Mouse (Mus musculus): ENCODE measurements at regions not wholly inside any gene's neighbourhood (a gene's known extent, or its start where the extent isn't known, plus 50 kb on each side); places are given as distances from the start of the nearest gene placed in this dataset.

DNA sequence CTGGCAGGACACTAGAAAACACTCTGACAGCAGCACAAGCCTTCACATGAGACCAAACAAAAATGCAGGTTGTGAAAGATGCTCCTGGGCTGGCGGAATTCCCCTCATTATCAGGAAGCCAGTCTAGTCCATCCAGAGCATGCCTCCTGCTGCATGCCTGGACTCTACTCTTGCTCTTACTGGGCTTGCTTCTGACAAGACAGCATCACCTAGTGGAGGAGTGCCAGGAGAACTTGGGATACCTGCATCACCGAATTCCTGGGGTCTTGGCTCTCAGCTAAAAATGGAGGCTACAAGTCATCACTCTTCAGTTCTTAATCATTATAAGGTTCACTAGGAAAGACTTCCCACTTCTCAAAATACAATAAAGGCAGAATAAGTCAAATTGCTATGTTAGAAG is 78.8 kb upstream of the Rnf32 start:
- ATAC-seq (ENCODE audit: insufficient read depth, low read depth) = no peak
- H3K27me3 ChIP-seq (ENCODE audit: control insufficient read depth, insufficient read depth, low read length) = no peaks in the 10 kb centered on the region
- WGBS = 39% methylated on average over 2 of the region's 2 CpGs

DNA sequence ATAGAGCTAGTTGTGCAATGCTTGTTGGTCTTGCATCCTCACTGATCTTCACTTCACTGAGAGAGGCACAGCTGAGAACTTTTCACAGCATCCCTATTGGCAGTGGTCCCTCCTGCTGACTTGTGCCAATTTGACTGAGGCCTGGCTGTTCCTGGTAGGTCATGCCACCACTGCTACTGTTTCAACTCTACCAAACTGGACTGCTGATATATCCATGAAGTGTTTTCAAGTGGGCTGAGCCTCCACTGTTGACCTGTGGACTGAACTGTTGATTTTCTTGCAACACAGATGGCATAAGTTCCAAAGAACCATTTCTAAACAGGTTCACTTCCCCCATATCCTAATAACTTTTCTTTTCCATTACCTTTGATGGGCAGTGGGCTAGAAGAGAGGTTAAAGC is 83.3 kb upstream of the Rnf32 start:
- no peak overlapping the region for H3K27ac ChIP-seq (ENCODE audit: low read depth)
- no peaks in the 10 kb centered on the region for H3K36me3 ChIP-seq (replicated peaks; ENCODE audit: control insufficient read depth, insufficient read depth, low read length)
- no peak overlapping the region for H3K9ac ChIP-seq (replicated peaks; ENCODE audit: low read depth, low read length)
- no peaks in the 10 kb centered on the region for H3K27me3 ChIP-seq (ENCODE audit: control insufficient read depth, insufficient read depth, low read length)
- H3K4me1 ChIP-seq (ENCODE audit: control insufficient read depth, insufficient read depth) = no peaks in the 10 kb centered on the region
- no peak for DNase-seq (ENCODE audit: low spot score)
- H3K9me3 ChIP-seq (replicated peaks; ENCODE audit: control insufficient read depth, low read length) = no peaks in the 10 kb centered on the region; the same call in 1 of the 2 replicates
- no peak overlapping the region for H3K4me3 ChIP-seq (ENCODE audit: low read depth, low read length)
- no peak for TF ChIP-seq EP300 (IDR thresholded peaks at IDR 0.05; ENCODE audit: low read depth)
- no peak for TF ChIP-seq CTCF (IDR thresholded peaks at IDR 0.05; ENCODE audit: low read depth)
- no peak overlapping the region for H3K4me2 ChIP-seq (ENCODE audit: low read depth, low read length)
- ATAC-seq (ENCODE audit: insufficient read depth, low read depth) = no peak

More for the DNA sequence above, 78.8 kb upstream of the Rnf32 start:
- Histone ChIP-seq H3K4me3 (ENCODE audit: low read depth, low read length) (no peak overlapping the region), H3K4me2 (ENCODE audit: low read depth, low read length) (no peak overlapping the region), H3K4me1 (ENCODE audit: control insufficient read depth, insufficient read depth) (no peaks in the 10 kb centered on the region), H3K27ac (ENCODE audit: low read depth) (no peak overlapping the region), H3K9me3 (replicated peaks; ENCODE audit: control insufficient read depth, low read length) (no peaks in the 10 kb centered on the region), H3K9ac (replicated peaks; ENCODE audit: low read depth, low read length) (no peak overlapping the region), H3K36me3 (replicated peaks; ENCODE audit: control insufficient read depth, insufficient read depth, low read length) (no peaks in the 10 kb centered on the region)
- TF ChIP-seq EP300 (IDR thresholded peaks at IDR 0.05; ENCODE audit: low read depth) (no peak), CTCF (IDR thresholded peaks at IDR 0.05; ENCODE audit: low read depth) (no peak)
- DNase-seq (ENCODE audit: low spot score) = no peak

DNA sequence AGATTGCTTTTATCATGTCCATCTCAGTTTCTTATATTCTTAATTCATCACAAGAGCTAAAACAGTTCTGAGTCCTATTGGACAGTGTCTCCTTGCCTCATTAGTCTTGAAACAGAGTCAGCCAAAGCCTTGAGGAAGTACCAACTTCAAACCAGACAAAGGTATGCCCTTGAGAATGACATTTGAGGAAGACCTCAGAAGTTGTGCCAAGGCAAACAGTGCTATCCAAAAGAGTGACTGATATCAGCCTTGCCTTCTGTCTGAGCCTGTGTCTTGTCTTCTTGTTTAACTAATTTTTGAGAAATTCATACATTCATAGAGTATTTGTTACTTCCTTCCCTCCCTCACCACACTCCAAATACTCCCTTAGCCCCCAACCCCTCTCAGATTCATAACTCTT is 88.5 kb upstream of the Rnf32 start:
- Histone ChIP-seq H3K36me3 (replicated peaks; ENCODE audit: control insufficient read depth, insufficient read depth, low read length) (no peaks in the 10 kb centered on the region), H3K9me3 (replicated peaks; ENCODE audit: control insufficient read depth, low read length) (no peaks in the 10 kb centered on the region; the same call in 1 of the 2 replicates), H3K4me3 (ENCODE audit: low read depth, low read length) (no peak overlapping the region), H3K4me1 (ENCODE audit: control insufficient read depth, insufficient read depth) (no peaks in the 10 kb centered on the region), H3K27ac (ENCODE audit: low read depth) (no peak overlapping the region), H3K27me3 (ENCODE audit: control insufficient read depth, insufficient read depth, low read length) (no peaks in the 10 kb centered on the region), H3K9ac (replicated peaks; ENCODE audit: low read depth, low read length) (no peak overlapping the region), H3K4me2 (ENCODE audit: low read depth, low read length) (no peak overlapping the region)
- ATAC-seq (ENCODE audit: insufficient read depth, low read depth) (no peak), DNase-seq (ENCODE audit: low spot score) (no peak)
- TF ChIP-seq CTCF (IDR thresholded peaks at IDR 0.05; ENCODE audit: low read depth) (no peak), EP300 (IDR thresholded peaks at IDR 0.05; ENCODE audit: low read depth) (no peak)

DNA sequence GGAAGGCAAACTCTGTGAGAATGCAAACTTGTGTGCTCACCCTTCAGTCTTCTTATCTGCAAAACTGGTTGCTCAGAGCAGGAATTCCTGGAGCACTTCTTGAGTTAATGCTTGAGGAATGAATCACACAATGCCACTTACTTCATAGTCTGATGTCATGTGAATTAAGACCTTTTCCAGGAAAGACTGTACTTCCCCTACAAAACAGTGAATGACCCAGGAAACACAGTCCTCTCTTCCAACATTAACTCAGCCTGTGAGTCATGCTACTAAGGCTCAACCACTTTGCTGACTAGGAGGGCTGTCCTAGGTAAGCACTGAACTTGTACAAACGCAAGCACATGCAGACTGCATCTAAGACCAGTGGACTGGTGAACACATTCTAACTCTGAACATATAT is 112.5 kb upstream of the Rnf32 start:
- TF ChIP-seq EP300 (IDR thresholded peaks at IDR 0.05; ENCODE audit: low read depth) (no peak), CTCF (IDR thresholded peaks at IDR 0.05; ENCODE audit: low read depth) (no peak)
- DNase-seq (ENCODE audit: low spot score) (peak; percentile 25), ATAC-seq (ENCODE audit: insufficient read depth, low read depth) (peak; percentile 33)
- Histone ChIP-seq H3K4me2 (ENCODE audit: low read depth, low read length) (no peak overlapping the region), H3K4me3 (ENCODE audit: low read depth, low read length) (no peak overlapping the region), H3K36me3 (replicated peaks; ENCODE audit: control insufficient read depth, insufficient read depth, low read length) (no peaks in the 10 kb centered on the region), H3K27me3 (ENCODE audit: control insufficient read depth, insufficient read depth, low read length) (no peaks in the 10 kb centered on the region), H3K9ac (replicated peaks; ENCODE audit: low read depth, low read length) (no peak overlapping the region), H3K4me1 (ENCODE audit: control insufficient read depth, insufficient read depth) (no peaks in the 10 kb centered on the region), H3K27ac (ENCODE audit: low read depth) (no peak overlapping the region), H3K9me3 (replicated peaks; ENCODE audit: control insufficient read depth, low read length) (no peaks in the 10 kb centered on the region)
- WGBS = 40% methylated on average over 1 of the region's 1 CpGs

DNA sequence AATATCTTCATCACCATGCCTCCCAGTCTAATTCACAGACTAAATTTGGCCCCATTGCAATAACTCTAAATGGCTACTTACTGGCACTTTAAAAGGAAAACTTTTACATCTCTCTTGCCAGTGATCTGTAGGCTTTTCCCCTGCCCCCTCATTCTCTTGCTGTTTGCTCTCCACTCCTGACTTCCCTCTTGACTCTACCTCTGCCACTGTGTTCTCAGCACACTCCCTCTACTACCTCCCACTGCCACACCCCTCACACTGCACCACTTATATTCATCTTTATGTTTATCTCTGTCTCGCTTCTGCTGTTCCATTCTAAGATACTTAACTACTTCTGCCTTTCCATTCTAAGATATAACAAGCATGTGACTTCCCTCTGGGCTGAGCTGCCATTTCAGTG is 141.4 kb upstream of the Rnf32 start:
- Histone ChIP-seq H3K4me3 (ENCODE audit: low read depth, low read length) (no peak overlapping the region), H3K27me3 (ENCODE audit: control insufficient read depth, insufficient read depth, low read length) (no peaks in the 10 kb centered on the region), H3K9ac (replicated peaks; ENCODE audit: low read depth, low read length) (no peak overlapping the region), H3K9me3 (replicated peaks; ENCODE audit: control insufficient read depth, low read length) (no peaks in the 10 kb centered on the region), H3K4me1 (ENCODE audit: control insufficient read depth, insufficient read depth) (no peaks in the 10 kb centered on the region), H3K4me2 (ENCODE audit: low read depth, low read length) (no peak overlapping the region), H3K36me3 (replicated peaks; ENCODE audit: control insufficient read depth, insufficient read depth, low read length) (no peaks in the 10 kb centered on the region), H3K27ac (ENCODE audit: low read depth) (no peak overlapping the region)
- ATAC-seq (ENCODE audit: insufficient read depth, low read depth) = no peak
- WGBS = 61% methylated on average over 1 of the region's 1 CpGs
- no peak for DNase-seq (ENCODE audit: low spot score)
- TF ChIP-seq CTCF (IDR thresholded peaks at IDR 0.05; ENCODE audit: low read depth) (no peak), EP300 (IDR thresholded peaks at IDR 0.05; ENCODE audit: low read depth) (no peak)

DNA sequence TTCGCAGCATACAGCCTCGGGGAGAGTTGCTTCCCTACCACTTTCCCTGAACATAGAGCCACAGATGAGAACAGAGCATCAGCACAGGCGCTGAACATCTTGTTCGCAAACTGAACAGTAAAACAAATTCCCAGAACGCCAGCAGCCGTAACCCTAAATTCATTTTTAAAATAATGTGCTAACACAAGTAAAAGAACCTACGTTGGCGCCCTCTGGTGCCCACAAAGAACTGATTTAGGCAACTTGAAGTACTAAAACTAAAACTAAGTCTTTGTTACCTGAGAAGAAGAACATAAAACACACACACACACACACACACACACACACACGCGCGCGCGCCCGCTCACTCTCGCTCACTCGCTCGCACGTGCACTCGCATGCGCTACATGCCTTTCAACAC is 159.2 kb upstream of the Rnf32 start:
- no peak overlapping the region for H3K4me2 ChIP-seq (ENCODE audit: low read depth, low read length)
- H3K27ac ChIP-seq (ENCODE audit: low read depth) = no peak overlapping the region
- no peaks in the 10 kb centered on the region for H3K36me3 ChIP-seq (replicated peaks; ENCODE audit: control insufficient read depth, insufficient read depth, low read length)
- H3K9ac ChIP-seq (replicated peaks; ENCODE audit: low read depth, low read length) = no peak overlapping the region
- no peaks in the 10 kb centered on the region; the same call in 1 of the 2 replicates for H3K4me1 ChIP-seq (ENCODE audit: control insufficient read depth, insufficient read depth)
- H3K27me3 ChIP-seq (ENCODE audit: control insufficient read depth, insufficient read depth, low read length) = no peaks in the 10 kb centered on the region
- no peak for ATAC-seq (ENCODE audit: insufficient read depth, low read depth)
- DNase-seq (ENCODE audit: low spot score) = no peak
- TF ChIP-seq CTCF (IDR thresholded peaks at IDR 0.05; ENCODE audit: low read depth) = peak; percentile 29; the same call in 1 of the 2 replicates
- no peak for TF ChIP-seq EP300 (IDR thresholded peaks at IDR 0.05; ENCODE audit: low read depth)
- no peaks in the 10 kb centered on the region for H3K9me3 ChIP-seq (replicated peaks; ENCODE audit: control insufficient read depth, low read length)
- 63% methylated on average over 20 of the region's 20 CpGs for WGBS
- no peak overlapping the region for H3K4me3 ChIP-seq (ENCODE audit: low read depth, low read length)

All from heart, postnatal 0 days (tissue).